Mouse (Mus musculus) urinary bladder, postnatal 10 days (tissue): ENCODE results near the gene Tmem121.
A peak's percentile ranks its signal among the peaks of the same experiment; 100 is the strongest.

Source experiments
- DNase-seq: peaks from one replicate; pipeline ENCODE4 v3.0.0; 2022; ENCODE audit warnings: low spot score

The Tmem121 gene

DNA sequence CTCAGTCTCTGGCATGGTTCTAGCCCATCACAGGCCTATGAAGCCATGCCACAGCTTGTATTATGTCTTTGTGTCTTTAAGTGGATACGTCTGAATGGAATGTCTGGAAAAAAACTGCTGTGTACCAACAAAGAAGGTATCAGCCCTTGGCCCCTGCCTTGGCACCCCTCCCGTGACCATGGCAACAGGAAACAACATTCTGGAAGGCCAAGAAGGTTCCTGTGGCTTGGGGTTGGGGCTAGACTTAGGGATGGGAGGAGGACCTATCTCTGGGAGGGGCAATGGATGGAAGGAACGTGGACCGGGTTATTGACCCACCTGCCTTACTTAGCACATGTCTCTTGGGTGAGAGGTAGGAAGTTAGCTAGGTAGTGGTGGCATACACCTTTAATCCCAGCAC is 36.4 kb upstream of the Tmem121 start:
- no peak for DNase-seq

GRCm38 (mm10) chr12:113149896-113150295 is 35.8 kb upstream of the Tmem121 start:
- no peak for DNase-seq

DNA sequence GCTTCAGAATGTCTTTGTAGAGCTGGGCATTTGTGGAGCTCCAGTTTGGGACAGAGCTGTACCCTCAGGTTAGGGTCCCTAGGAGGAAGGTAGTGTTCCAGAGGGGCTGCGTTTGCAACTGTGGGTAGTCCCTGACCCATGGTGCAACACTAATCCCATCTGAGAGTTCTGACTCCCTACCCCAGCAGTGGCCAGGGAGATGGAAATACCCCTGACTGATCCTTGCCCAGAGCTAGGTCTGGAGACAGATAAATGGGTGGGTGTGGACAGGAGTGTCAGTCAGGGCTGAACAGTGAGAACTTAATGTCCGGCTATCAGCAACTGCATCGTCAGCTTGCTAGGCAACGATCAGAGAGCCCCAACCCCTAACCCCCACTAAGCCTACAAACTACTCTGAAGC is 35.1 kb upstream of the Tmem121 start:
- DNase-seq = no peak

DNA sequence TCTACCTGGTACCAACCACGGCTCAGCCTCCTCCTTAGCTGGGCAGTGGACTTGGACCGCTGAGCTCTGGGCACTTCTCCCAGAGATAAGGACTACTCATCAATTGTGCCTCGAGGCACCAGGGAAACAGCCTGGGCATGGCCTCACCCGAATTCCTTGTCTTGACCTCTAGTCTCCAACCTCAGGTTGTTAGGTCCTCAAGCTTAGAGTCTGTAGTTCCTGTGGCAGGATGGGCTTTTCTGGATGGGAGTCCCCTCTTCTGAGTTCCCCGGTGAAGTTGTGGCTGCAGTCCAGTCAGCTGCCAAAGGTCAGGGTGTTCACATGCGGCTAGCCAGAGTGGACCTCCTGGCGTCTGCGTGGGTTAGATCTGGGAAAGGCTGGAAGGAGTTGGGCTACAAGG is 34.7 kb upstream of the Tmem121 start:
- no peak for DNase-seq

DNA sequence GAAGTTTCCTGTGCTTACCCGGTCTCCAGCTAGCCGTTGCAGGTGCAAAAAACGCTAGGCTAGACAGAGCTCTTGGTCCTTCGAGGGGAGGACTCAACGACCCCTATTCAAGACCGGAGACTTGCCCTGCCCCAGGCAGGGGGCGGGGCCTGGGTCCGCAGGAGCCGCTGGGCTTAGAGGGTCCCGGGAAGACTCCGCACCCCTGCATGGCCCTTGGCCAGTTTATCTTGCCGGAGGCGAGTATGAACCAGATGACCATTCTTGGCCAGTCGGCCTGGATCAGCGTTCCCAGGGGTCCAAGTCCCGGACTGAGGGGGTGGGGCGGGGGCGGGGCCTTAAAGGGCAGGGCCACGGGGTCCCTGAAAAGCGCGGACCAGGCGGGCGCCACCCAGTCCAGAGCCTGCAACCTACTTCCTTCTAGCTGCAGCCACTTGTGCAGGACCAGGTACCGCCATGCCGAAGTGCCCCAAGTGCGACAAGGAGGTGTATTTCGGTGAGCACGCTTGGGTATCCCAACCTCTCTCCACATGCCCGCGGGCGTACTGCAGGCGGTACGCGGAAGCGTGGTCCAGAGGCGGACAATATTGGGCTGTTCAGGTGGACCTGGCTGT is 34.0 kb upstream of the Tmem121 start:
- no peak for DNase-seq

- DNase-seq = no peak
Measured at GRCm38 (mm10) chr12:113152272-113152661, 33.5 kb upstream of the Tmem121 start.

GRCm38 (mm10) chr12:113152991-113153525 is 32.7 kb upstream of the Tmem121 start:
- DNase-seq = no peak

DNA sequence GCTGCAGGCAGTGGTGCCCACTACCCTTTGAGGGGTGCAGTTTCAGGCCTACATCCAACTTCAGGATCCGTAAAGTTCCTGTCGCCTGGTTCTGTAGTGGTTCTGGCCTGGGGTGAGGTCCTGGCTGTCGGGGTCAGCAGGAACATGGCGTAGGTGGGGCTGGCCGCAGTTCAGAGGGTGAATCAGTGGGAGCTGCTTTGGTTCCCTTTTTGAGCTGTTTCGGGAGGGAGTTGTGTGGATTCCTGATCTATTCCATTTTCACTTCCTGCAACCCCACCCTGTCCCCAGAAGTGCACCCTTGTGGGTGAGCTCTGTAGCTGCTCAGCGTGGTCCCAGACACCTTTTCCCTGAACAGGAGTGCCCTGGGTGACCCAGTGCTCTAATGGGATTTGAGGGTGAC is 31.8 kb upstream of the Tmem121 start:
- DNase-seq = no peak

GRCm38 (mm10) chr12:113154747-113155075 is 31.0 kb upstream of the Tmem121 start:
- no peak for DNase-seq

GRCm38 (mm10) chr12:113155076-113155771 is 30.5 kb upstream of the Tmem121 start:
- DNase-seq = no peak

GRCm38 (mm10) chr12:113155887-113156539 is 29.7 kb upstream of the Tmem121 start, which contains the start of gene Tedc1:
TSS of gene Tedc1 (plus strand) at chr12:113156421.
- DNase-seq = peak; percentile 98

DNA sequence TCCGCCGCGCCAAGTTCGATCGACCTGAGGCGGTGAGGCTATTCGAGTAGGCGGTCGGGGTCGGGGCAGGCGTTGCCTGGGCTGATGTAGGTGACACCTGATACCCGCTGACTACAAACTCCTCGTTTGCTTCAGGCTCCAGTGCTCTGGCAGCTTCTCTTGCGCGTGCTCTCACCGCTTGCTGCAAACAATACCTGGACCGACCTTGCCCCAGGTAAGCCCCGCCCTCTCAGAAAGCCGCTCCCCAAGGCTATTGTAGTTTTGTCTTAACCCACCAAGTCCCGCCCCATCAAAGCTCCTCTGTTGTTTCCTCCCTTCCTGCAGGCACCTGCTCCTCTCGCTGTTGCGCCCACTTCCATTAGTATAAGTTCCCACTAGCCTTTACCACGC is 29.2 kb upstream of the Tmem121 start:
- no peak for DNase-seq

DNA sequence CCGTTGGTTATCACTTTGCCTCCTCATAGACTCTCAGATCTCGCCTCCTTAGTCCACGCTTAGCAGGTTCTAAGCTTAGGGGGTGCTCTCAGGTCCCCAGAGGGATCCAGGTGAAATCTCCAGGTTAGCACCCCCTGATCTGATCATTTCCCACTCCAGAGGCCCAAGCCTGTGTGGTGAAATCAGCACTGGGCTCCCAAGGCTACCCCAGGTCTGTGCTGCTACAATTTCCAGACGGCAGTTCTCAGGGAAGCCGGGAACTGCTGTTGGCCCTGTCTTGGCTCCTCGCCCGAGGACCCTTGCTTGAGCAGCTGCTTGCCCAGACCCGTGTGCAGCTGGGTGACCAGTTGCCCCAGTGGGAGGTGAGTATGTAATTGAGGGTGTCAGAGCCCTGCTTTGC is 28.7 kb upstream of the Tmem121 start:
- DNase-seq = no peak

DNA sequence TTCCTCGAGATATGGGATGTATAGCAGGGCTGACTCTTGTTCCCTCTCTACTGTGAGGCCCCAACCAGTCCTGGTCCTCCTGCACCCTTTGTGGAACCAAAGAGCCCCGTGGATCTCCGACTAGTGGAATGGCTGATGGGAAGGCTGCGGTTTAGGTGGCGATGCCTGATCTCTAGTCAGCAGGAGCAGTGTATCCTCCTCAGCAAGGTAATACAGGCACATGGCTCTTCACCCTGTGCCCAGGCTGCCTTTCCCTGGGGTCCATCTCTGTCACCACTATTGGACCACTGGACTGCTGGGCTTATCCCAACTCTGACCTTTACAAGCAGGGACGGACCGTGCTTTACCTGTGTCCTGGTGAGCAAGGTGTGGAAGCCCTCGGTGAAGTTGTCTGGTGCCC is 28.2 kb upstream of the Tmem121 start:
- no peak for DNase-seq

DNA sequence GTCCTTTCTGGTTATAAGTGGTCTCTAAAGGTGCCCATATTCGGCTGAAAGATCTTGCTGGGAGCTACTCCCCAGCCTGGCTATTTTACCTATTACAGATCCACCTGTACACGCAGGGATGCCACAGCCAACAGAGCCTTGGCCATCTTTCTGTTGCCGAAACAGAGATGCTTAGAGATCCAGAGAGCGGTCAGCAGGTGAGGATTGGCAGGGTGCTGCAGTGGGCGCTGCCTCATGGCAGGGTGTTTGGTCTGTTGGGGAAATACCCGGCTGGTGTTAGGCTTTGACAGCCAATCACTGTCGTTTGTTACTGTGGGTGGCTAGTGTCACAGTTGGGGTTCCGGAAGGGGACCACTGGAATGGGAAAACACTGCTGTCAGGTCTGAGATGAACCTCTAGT is 27.8 kb upstream of the Tmem121 start:
- DNase-seq = no peak

- no peak for DNase-seq
Measured at GRCm38 (mm10) chr12:113163561-113164006, 22.1 kb upstream of the Tmem121 start.

DNA sequence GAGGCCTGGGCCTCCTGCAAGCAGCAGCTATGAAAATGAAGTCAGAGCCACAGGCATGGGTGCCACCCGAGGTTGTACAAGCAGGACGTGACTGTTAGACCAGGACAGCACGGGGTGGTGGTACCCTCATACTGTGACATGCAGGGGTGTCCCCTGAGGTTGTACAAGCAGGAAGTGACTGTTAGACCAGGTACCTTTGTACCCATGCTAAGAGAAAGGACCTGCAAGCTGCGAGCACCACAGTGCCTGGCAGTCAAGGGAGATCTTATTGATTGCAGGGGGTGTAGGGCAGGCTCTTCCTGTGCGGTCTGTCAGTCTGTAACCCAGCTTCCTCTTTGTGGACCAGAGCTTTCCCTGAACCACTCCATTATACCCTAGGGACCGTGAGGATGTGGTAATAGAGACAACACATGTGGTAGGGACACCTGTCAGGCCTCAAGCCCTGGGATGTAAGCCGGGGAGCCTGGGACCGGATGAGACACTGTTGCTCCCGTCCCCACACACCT is 17.6 kb upstream of the Tmem121 start:
- no peak for DNase-seq

- DNase-seq = no peak
Measured at GRCm38 (mm10) chr12:113176960-113177725, 8.6 kb upstream of the Tmem121 start.

DNA sequence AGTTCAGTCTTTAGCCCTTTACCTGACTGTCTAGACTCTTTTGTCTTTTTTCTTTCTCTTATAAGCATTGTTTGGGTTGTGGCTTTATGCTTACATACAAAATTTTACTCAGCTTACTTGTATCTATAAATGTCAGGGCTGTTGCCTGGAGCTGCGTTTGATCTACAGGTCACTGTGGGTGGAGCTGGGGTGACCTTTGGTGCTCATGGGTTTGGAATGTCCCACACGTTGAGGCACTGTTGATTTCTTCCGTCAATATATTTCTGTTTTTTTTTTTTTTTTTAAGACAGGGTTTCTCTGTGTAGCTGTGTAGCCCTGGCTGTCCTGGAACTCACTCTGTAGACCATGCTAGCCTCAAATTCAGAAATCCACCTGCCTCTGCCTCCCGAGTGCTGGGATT is 4.7 kb upstream of the Tmem121 start:
- no peak for DNase-seq

- DNase-seq = no peak
Measured at GRCm38 (mm10) chr12:113184945-113185344, 785 bp upstream of the Tmem121 start.

GRCm38 (mm10) chr12:113186326-113187010 is 738 bp downstream of the Tmem121 start:
- no peak for DNase-seq

DNA sequence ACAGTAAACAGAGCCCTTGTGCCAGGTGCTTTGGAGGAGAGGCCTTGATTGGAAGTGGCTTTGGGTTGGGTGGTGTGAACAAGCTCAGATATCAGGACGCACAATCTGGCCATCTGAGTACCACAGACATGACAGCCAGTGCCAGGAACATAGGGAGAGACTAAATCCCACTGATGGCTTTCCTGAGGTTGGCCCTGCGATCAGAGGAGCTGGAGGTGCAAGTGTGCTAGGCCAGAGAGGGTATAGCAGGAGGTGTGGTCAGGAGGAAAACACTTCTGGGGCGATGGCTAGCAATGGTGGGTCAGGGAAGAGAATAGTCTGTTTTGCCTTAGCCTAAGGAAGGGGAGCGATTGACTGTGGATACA is 1.3 kb downstream of the Tmem121 start:
- no peak for DNase-seq
